Mouse (Mus musculus) ES-Bruce4 (cell line): Measurements from ENCODE around the gene Ensa. TPM values are rescaled to one million over a fixed set of nuclear protein-coding genes. Genes with fewer than 3 reads are reported as not detected.

Experiments used
- H3K27ac ChIP-seq: 2 replicates; pipeline ENCODE4 v1.5.1; 2012; ENCODE audit warnings: low read length, inconsistent platforms; ENCODE audit not compliant: insufficient read depth
- H3K27me3 ChIP-seq: 2 replicates; pipeline ENCODE4 v1.6.1; 2012; ENCODE audit warnings: mild to moderate bottlenecking, low read length, inconsistent platforms; ENCODE audit not compliant: control insufficient read depth, poor library complexity, insufficient read depth, severe bottlenecking
- H3K36me3 ChIP-seq: 2 replicates; pipeline ENCODE4 v1.6.1; 2012; ENCODE audit warnings: inconsistent platforms, mild to moderate bottlenecking, low read length, moderate library complexity; ENCODE audit not compliant: control insufficient read depth, poor library complexity, insufficient read depth, severe bottlenecking
- H3K4me1 ChIP-seq: one replicate; pipeline ENCODE4 v1.8.1; 2011; ENCODE audit warnings: low read length; ENCODE audit not compliant: control insufficient read depth, insufficient read depth
- H3K4me3 ChIP-seq: 2 replicates; pipeline ENCODE4 v1.5.1; 2011; ENCODE audit warnings: low read depth, mild to moderate bottlenecking, low read length
- H3K9ac ChIP-seq: 2 replicates; pipeline ENCODE4 v1.6.1; 2012; ENCODE audit warnings: low read depth, mild to moderate bottlenecking, inconsistent platforms; ENCODE audit not compliant: poor library complexity, severe bottlenecking
- H3K9me3 ChIP-seq: replicated peaks from 2 replicates; pipeline ENCODE4 v1.6.1; 2012; ENCODE audit warnings: mild to moderate bottlenecking, low read length, inconsistent platforms; ENCODE audit not compliant: control insufficient read depth, poor library complexity, insufficient read depth, severe bottlenecking
- CTCF ChIP-seq: IDR thresholded peaks from one replicate; pipeline ENCODE4 v1.8.1; 2011; ENCODE audit warnings: low read depth, low read length
- EP300 ChIP-seq: IDR thresholded peaks from 2 replicates; pipeline ENCODE4 v1.6.1; 2011; ENCODE audit warnings: low read depth, low read length; ENCODE audit not compliant: insufficient read depth
- POLR2A ChIP-seq: IDR thresholded peaks from one replicate; pipeline ENCODE4 v1.8.1; 2011; ENCODE audit warnings: low read length; ENCODE audit not compliant: insufficient read depth
- polyA plus RNA-seq: library from polyadenylated mRNA; stranded (reverse); fragments of >200 nt; gene quantifications from 2 replicates; pipeline ENCODE4 v1.2.4, GENCODE M21; 2011; ENCODE audit warnings: low read depth; ENCODE audit not compliant: missing spikeins, insufficient read depth, insufficient read length

Ensa gene
- polyA plus RNA-seq, 1 experiment: 67.4 TPM

DNA sequence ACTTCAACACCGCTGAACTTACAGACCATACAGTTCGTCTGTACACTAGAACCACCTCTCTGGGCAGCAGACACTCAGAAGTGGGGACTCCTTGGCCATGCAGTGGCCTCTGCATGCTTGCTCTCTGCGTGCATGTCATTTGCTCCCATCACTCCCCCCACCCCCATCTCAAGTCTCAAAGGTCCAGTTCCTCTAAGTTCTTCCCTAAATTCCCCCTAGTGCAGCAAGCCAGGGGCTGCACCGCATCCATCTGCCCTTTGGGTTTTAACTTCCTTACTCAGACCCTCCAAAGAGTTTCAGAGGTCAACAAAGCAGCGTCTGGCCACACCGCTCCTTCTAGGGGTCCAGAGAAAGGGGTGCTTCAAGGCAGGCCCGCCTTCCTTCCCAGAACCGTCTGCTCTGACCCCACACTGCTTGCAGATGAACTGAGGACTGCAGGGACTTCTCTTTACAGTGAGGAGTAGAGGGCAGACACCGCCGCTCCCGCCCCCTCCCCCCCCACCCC, 49.0 kb downstream of the Ensa start:
- no peak for TF ChIP-seq CTCF
- no peak for TF ChIP-seq POLR2A
- no peak for TF ChIP-seq EP300
- Histone ChIP-seq H3K4me3 (peak overlapping the region; percentile 75), H3K27me3 (no peaks in the 10 kb centered on the region), H3K9ac (peak overlapping the region; percentile 70), H3K9me3 (no peaks in the 10 kb centered on the region), H3K36me3 (no peaks in the 10 kb centered on the region), H3K4me1 (peaks cover 5% of the 10 kb centered on the region), H3K27ac (peak overlapping the region; percentile 97)

DNA sequence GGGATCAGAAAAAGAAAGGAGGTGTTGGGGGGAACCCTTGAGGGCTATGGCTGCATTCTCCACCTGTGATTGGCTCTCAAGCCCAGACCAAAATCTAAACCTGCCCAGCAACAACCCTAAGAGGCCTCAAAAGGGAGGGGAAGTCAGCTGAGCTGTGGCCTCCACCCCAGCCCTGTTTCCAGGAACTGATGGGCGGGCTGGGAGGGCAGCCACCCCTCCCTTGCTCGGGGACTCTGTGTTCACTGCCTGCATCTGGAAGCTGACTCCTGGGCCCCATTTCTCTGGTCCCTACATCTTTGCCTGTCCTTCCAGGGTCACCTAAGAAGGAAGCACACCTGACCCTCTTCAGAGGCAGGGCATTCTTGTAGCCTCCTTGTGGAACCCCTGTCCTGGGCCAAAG, 49.4 kb downstream of the Ensa start:
- no peak for TF ChIP-seq CTCF
- no peak for TF ChIP-seq EP300
- TF ChIP-seq POLR2A: no peak
- Histone ChIP-seq H3K27ac (peak overlapping the region; percentile 97), H3K9ac (peak overlapping the region; percentile 70), H3K4me3 (peak overlapping the region; percentile 53), H3K27me3 (no peaks in the 10 kb centered on the region), H3K36me3 (no peaks in the 10 kb centered on the region), H3K4me1 (peaks cover 5% of the 10 kb centered on the region), H3K9me3 (no peaks in the 10 kb centered on the region)

DNA sequence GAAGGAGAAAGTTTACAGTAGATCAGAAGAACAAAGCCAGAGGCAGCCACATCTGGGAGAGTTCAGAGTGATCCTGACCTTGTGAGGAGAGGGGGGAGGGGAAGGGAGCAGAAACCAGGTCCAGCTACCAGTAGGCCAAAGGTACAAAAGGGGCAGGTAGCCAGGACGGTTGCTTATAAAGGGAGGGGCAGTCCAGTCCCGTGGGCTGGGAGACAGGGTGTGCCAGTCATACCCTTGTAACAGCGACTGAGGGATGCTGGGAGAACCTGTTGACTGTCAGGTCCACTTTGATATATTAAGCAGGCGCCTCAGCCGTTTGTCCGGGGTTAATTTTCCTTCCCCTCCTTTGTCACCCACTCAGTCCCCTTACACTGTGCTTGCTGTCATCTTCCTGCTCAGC, 50.0 kb downstream of the Ensa start:
- Histone ChIP-seq H3K9ac (peak overlapping the region; percentile 43), H3K4me1 (peaks cover 3% of the 10 kb centered on the region), H3K27me3 (no peaks in the 10 kb centered on the region), H3K4me3 (peak overlapping the region; percentile 28; the same call in 1 of the 2 replicates), H3K9me3 (no peaks in the 10 kb centered on the region), H3K36me3 (no peaks in the 10 kb centered on the region), H3K27ac (peak overlapping the region; percentile 97)
- TF ChIP-seq EP300 (no peak), POLR2A (no peak), CTCF (no peak)

DNA sequence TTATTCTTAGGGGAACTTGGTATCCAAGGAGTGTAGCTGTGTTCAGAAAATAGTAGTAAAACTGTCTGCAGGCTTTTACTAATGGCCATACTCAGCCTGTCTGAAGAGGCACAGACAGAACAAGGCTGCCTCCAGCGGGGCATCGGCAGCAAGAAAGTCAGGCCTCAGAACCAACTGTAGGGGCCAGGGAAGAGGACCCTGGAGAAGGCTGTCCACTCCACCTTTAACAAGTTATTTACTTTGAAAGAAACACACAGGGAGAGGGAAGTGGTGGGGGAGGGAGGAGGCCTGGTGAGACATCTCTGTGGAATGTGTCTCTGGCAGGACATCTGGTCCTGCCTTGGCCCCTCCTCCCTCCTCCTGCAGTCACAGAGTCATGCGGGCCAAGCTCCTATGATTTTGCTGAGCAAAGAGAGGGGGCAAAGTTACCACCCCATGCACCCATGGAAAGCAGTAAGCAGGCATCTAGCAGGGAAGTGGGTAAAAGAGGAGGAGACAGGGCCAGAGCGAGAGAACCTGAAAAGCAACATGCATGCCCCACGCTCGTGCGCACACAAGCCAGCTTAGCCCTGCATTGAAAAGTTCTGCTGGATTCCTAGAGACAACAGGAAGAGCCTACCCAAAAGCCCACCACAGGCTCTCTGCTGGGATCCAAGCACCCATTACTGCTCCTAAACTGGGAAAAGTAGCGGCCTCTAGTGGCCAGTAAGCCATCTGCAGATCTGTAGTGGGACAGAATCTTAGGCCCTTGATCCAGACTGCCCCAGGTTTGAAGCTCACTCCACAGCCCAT, 50.7 kb downstream of the Ensa start:
- TF ChIP-seq EP300 (no peak), CTCF (no peak), POLR2A (no peak)
- H3K9me3 ChIP-seq: no peaks in the 10 kb centered on the region
- peak overlapping the region; percentile 97 for H3K27ac ChIP-seq
- peaks cover 3% of the 10 kb centered on the region for H3K4me1 ChIP-seq
- H3K27me3 ChIP-seq: no peaks in the 10 kb centered on the region
- H3K4me3 ChIP-seq: peak overlapping the region; percentile 39
- H3K9ac ChIP-seq: peak overlapping the region; percentile 43
- H3K36me3 ChIP-seq: no peaks in the 10 kb centered on the region

GRCm38 (mm10) chr3:95676745-95677419, 52.1 kb downstream of the Ensa start:
- Histone ChIP-seq H3K27ac (peak overlapping the region; percentile 97), H3K9me3 (no peaks in the 10 kb centered on the region), H3K9ac (peak overlapping the region; percentile 43), H3K27me3 (no peaks in the 10 kb centered on the region), H3K36me3 (no peaks in the 10 kb centered on the region), H3K4me3 (peak overlapping the region; percentile 10), H3K4me1 (peaks cover 7% of the 10 kb centered on the region)
- TF ChIP-seq POLR2A: no peak
- TF ChIP-seq EP300: no peak
- TF ChIP-seq CTCF: no peak
